Mouse (Mus musculus): Measurements from ENCODE around the gene Tmem30c. TPM values are rescaled to one million over a fixed set of nuclear protein-coding genes. Genes with fewer than 3 reads are reported as not detected.

Gene Tmem30c
- polyA plus RNA-seq, 1 experiment, result not detected

GRCm38 (mm10) chr16:57231089-57231936, 61.4 kb downstream of the Tmem30c start, which contains the start of gene Tbc1d23:
TSS of gene Tbc1d23 (minus strand) at chr16:57231504.
- peak within 1 kb of the TSS; percentile 71 for H3K4me3 ChIP-seq (ENCODE audit: insufficient read depth, low read depth, low read length)
- H3K36me3 ChIP-seq (ENCODE audit: control insufficient read depth, insufficient read depth, low read length), result no peaks in the 10 kb centered on the region
- peaks cover 3% of the 10 kb centered on the region; the same call in 1 of the 2 replicates for H3K4me1 ChIP-seq (ENCODE audit: control insufficient read depth, insufficient read depth, low read length)
- under 1% methylated on average over 42 of the region's 42 CpGs for WGBS
- peak within 1 kb of the TSS; percentile 12; the same call in 1 of the 2 replicates for H3K27ac ChIP-seq (ENCODE audit: insufficient read depth, low read depth, low read length)
- no peaks in the 10 kb centered on the region for H3K27me3 ChIP-seq (replicated peaks; ENCODE audit: control insufficient read depth, insufficient read depth, low read length)
- peak; percentile 99 for DNase-seq
- TF ChIP-seq CTCF (conservative IDR thresholded peaks at IDR 0.05; ENCODE audit: insufficient read depth, insufficient read length, low read depth, low read length) (no peak), POLR2A (IDR thresholded peaks at IDR 0.05; ENCODE audit: low read depth, low read length) (peak; percentile 34)

- Histone ChIP-seq H3K36me3 (ENCODE audit: control insufficient read depth, insufficient read depth, low read length) (no peaks in the 10 kb centered on the region), H3K27ac (ENCODE audit: insufficient read depth, low read depth, low read length) (no peak overlapping the region), H3K4me3 (ENCODE audit: insufficient read depth, low read depth, low read length) (no peak overlapping the region), H3K27me3 (replicated peaks; ENCODE audit: control insufficient read depth, insufficient read depth, low read length) (no peaks in the 10 kb centered on the region), H3K4me1 (ENCODE audit: control insufficient read depth, insufficient read depth, low read length) (peaks cover 3% of the 10 kb centered on the region; the same call in 1 of the 2 replicates)
- TF ChIP-seq POLR2A (IDR thresholded peaks at IDR 0.05; ENCODE audit: low read depth, low read length) (no peak), CTCF (conservative IDR thresholded peaks at IDR 0.05; ENCODE audit: insufficient read depth, insufficient read length, low read depth, low read length) (no peak)
- no peak for DNase-seq
- WGBS, result 75% methylated on average over 5 of the region's 5 CpGs
These were observed 66.2 kb downstream of the Tmem30c start for GRCm38 (mm10) chr16:57226444-57226843.

DNA sequence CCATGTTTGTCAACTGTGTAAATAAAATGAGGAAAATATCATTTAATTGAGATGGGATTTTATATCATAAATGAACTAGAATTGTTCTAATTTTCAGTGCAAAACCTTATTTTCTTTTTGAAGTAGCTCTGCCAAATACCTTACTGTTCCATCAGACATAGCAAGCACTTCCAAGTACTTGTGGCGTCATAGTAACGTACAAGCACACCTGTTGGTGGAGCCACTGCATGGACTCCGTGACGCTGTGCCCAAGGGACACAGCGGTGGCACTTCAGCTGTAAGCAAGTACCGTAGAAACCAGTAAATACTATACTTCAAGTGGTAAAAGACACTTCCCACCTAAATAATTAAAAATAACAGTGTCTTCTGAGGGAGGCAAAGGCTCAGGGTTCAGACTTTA, 72.3 kb downstream of the Tmem30c start:
- TF ChIP-seq CTCF (conservative IDR thresholded peaks at IDR 0.05; ENCODE audit: insufficient read depth, insufficient read length, low read depth, low read length) (no peak), POLR2A (IDR thresholded peaks at IDR 0.05; ENCODE audit: low read depth, low read length) (no peak)
- no peak for DNase-seq
- no peaks in the 10 kb centered on the region for H3K27me3 ChIP-seq (replicated peaks; ENCODE audit: control insufficient read depth, insufficient read depth, low read length)
- WGBS, result 89% methylated on average over 6 of the region's 6 CpGs
- H3K27ac ChIP-seq (ENCODE audit: insufficient read depth, low read depth, low read length), result no peak overlapping the region
- H3K4me1 ChIP-seq (ENCODE audit: control insufficient read depth, insufficient read depth, low read length), result no peaks in the 10 kb centered on the region
- no peak overlapping the region for H3K4me3 ChIP-seq (ENCODE audit: insufficient read depth, low read depth, low read length)
- H3K36me3 ChIP-seq (ENCODE audit: control insufficient read depth, insufficient read depth, low read length), result no peaks in the 10 kb centered on the region

Other genes with a start within 250 kb of the Tmem30c start
- not detected in 2 replicates for gene Tmem45a2, start 221.5 kb downstream of the Tmem30c start, polyA plus RNA-seq (2012; rRNA removed)
- 10.6 and 12.5 TPM in 2 replicates for gene Tomm70a, start 171.2 kb downstream of the Tmem30c start, polyA plus RNA-seq (2012; rRNA removed)
- gene Nit2, start 125.5 kb downstream of the Tmem30c start, polyA plus RNA-seq (2012; rRNA removed), result 75.3 and 83.7 TPM in 2 replicates
- 8.6 and 10.7 TPM in 2 replicates for gene Tbc1d23, start 61.4 kb downstream of the Tmem30c start, polyA plus RNA-seq (2012; rRNA removed)
- gene Filip1l, start 60.2 kb upstream of the Tmem30c start, polyA plus RNA-seq (2012; rRNA removed), result 4.9 and 6.9 TPM in 2 replicates